Mouse (Mus musculus) cerebellum, adult 2 months (tissue): ENCODE data around the gene Psmb5.

Experiments used
- CTCF ChIP-seq: fragments of 200-500 bp; IDR thresholded peaks from 2 replicates; pipeline ENCODE4 v1.5.1; 2011; ENCODE audit warnings: low read depth, mild to moderate bottlenecking, control low read depth, low read length, moderate library complexity, borderline replicate concordance; ENCODE audit not compliant: insufficient read depth
- POLR2A ChIP-seq: fragments of 200-500 bp; IDR thresholded peaks from 2 replicates; pipeline ENCODE4 v1.6.1; 2011; ENCODE audit warnings: low read length, control low read depth, borderline replicate concordance; ENCODE audit not compliant: insufficient read depth

- TF ChIP-seq CTCF (no peak), POLR2A (no peak)
These were observed 33.7 kb upstream of the Psmb5 start for GRCm38 (mm10) chr14:54651556-54651955.
